Comparison of ENCODE assay signal across 10 mouse cellular contexts in the genomic region with DNA sequence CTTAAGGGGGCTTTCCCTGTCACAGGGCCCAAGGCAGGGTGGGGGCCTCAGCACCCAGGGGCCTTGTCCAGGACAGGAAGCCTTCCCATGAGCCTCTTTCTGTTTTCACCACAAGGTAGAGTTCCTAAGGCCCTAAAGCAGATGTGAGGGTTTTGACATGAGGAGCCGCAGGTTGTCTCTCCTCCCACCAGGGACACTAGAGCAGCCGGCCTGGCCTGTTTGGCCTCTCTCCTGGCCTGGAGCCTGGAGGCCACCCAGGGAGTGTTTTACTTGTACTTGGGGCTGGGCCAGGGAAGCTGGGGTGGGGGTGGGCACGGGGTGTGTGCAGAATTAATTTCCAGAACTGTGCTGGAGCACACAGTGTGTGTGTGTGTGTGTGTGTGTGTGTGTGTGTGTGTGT. TPM values are rescaled to one million over a fixed set of nuclear protein-coding genes. Genes with fewer than 3 reads are reported as not detected.
DNase-seq lines count a peak whose midpoint lies in the region; ATAC-seq lines count a peak whose summit lies in the region.
"Had no signal": no experiment of that assay in that cellular context is flagged by ENCODE, and none has a peak within 500 bp of the region (broad histone marks: within the 10 kb centered on the region; RNA-seq: fewer than 3 reads in every experiment).

No protein-coding gene starts in this region.

- H3K27me3 ChIP-seq in heart, embryonic 11.5 days (ENCODE audit: control insufficient read depth, insufficient read depth, low read length), result no peaks in the 10 kb centered on the region

- WGBS in heart, embryonic 11.5 days (ENCODE audit: insufficient replicate concordance), result 57% methylated on average over 3 of the region's 3 CpGs

- H3K9me3 ChIP-seq in heart, embryonic 11.5 days (replicated peaks; ENCODE audit: control insufficient read depth, low read length), result no peaks in the 10 kb centered on the region

- no peak overlapping the region for H3K9ac ChIP-seq in heart, embryonic 11.5 days (ENCODE audit: low read depth, low read length)
- H3K9ac ChIP-seq: liver, embryonic 14.5 days had no signal

- peak; percentile 98 for DNase-seq in heart, adult 11 months
- peak; percentile 65 for DNase-seq in 3T3-L1 (ENCODE audit: low read depth, low spot score)
- peak; percentile 62 for DNase-seq in gastrocnemius, adult 18-20 months (ENCODE audit: low spot score)
- peak; percentile 53 for DNase-seq in kidney, adult 18-20 months
- peak; percentile 56 for DNase-seq in ovary, adult 18-20 months (ENCODE audit: low spot score)
- DNase-seq in thymus, postnatal 25 days, result no peak
- DNase-seq in layer of hippocampus, postnatal 25 days (ENCODE audit: extremely low spot score in 1 of 2, low spot score in 1 of 2), result no peak

- peaks cover 2% of the 10 kb centered on the region for H3K4me1 ChIP-seq in heart, embryonic 11.5 days (ENCODE audit: control insufficient read depth, insufficient read depth, low read length)

- no peak overlapping the region for H3K4me2 ChIP-seq in heart, embryonic 11.5 days

- no peak overlapping the region for H3K4me3 ChIP-seq in heart, embryonic 11.5 days (ENCODE audit: low read depth, low read length)

- H3K36me3 ChIP-seq in heart, embryonic 11.5 days (ENCODE audit: control insufficient read depth, insufficient read depth, low read length), result no peaks in the 10 kb centered on the region

- no peak for ATAC-seq in heart, embryonic 11.5 days (replicated peaks; ENCODE audit: insufficient number of reproducible peaks, low FRiP score, low TSS enrichment)

- H3K27ac ChIP-seq in heart, embryonic 11.5 days (ENCODE audit: low read depth, low read length), result no peak overlapping the region
- H3K27ac ChIP-seq: liver, embryonic 14.5 days had no signal

RNA-seq across cellular contexts. Expression of a gene that starts 5.4 kb away (rescaled TPM):
- 48.3 and 48.7 TPM in 2 replicates for polyA plus RNA-seq in heart, embryonic 11.5 days (2014; fragmentation: Nextera tagmentation; extraction: Ambion mirVana)
- 10 to 100 TPM; 99.0 to 99.1 TPM for total RNA-seq in gastrocnemius, adult 18-20 months (2021)
- 10 to 100 TPM; 48.3 to 49.7 TPM for total RNA-seq in layer of hippocampus, postnatal 25 days (2021)
- total RNA-seq: common myeloid progenitor, adult 5-6 weeks had no signal

RNA-seq across cellular contexts. Expression of a gene that starts 31.2 kb away (rescaled TPM):
- 4.3 and 5.5 TPM in 2 replicates for polyA plus RNA-seq in heart, embryonic 11.5 days (2014; fragmentation: Nextera tagmentation; extraction: Ambion mirVana)
- total RNA-seq in gastrocnemius, adult 18-20 months (2021), result under 1 TPM; 0.11 to 0.21 TPM
- 100 to 1,000 TPM; 172 to 174 TPM for total RNA-seq in layer of hippocampus, postnatal 25 days (2021)
- total RNA-seq: common myeloid progenitor, adult 5-6 weeks had no signal

RNA-seq across cellular contexts. Expression of a gene that starts 59.3 kb away (rescaled TPM):
- polyA plus RNA-seq in heart, embryonic 11.5 days (2014; fragmentation: Nextera tagmentation; extraction: Ambion mirVana), result 0.28 and 0.29 TPM in 2 replicates
- 1 to 10 TPM; 1.1 to 1.2 TPM for total RNA-seq in gastrocnemius, adult 18-20 months (2021)
- total RNA-seq in layer of hippocampus, postnatal 25 days (2021), result 1 to 10 TPM; 5.0 to 5.1 TPM
- total RNA-seq: common myeloid progenitor, adult 5-6 weeks had no signal

Comparison
In these comparisons a context has a peak if more than half of its experiments do, and no peak if none do; other contexts are left out.
1. DNase-seq: peak in heart, adult 11 months (single experiment), 3T3-L1 (single experiment), gastrocnemius, adult 18-20 months (single experiment), kidney, adult 18-20 months (single experiment) and ovary, adult 18-20 months (single experiment); none in thymus, postnatal 25 days (single experiment) and layer of hippocampus, postnatal 25 days (0 of 2).
2. RNA of a gene that starts 31.2 kb away (total RNA-seq): 172 to 174 TPM in layer of hippocampus, postnatal 25 days; 0.11 to 0.21 TPM in gastrocnemius, adult 18-20 months; every median in the first group is over 100 times any median in the second.